Mouse (Mus musculus) layer of hippocampus, postnatal 14 days (tissue): ENCODE results near the gene Nfib. TPM values are rescaled to one million over a fixed set of nuclear protein-coding genes. Genes with fewer than 3 reads are reported as not detected.
A peak's percentile ranks its signal among the peaks of the same experiment; 100 is the strongest.
"Not testable (repeated sequence)": the region's sequence is repeated elsewhere in the genome, so short reads cannot be mapped to it uniquely, and the experiment has no call there.

Experiments used
- DNase-seq, 2 experiments: peaks; one replicate each; pipeline ENCODE4 v3.0.0; 2021 to 2022; ENCODE audit warnings: low spot score in 2 of 2, mixed read lengths in 1 of 2
- total RNA-seq, 2 experiments: library from RNA; stranded (reverse); gene quantifications; 2 replicates each; pipeline ENCODE4 v1.2.3; 2021

The Nfib gene
- total RNA-seq, 2 experiments from 2014 or later, result 197 to 217 TPM

DNA sequence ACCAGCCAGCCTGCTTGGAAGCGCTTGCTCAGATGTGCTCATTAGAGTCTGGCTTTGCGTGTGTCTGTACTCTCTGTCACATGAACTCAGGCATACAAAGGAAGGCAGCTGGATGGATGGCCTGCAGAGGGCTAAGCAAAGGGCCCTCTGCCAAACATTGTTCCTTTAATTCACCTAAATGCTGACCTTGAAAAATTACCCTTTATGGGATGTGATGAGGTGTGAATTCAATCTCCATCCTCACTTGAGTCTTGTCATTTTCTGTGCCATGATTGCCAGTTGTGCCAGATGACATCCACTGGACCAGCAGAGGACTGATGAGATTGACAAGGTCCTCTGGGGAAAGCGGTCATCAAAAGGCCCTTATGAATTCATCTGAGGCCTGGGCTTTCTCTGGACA is 434.0 kb downstream of the Nfib start:
- no peak for DNase-seq

DNA sequence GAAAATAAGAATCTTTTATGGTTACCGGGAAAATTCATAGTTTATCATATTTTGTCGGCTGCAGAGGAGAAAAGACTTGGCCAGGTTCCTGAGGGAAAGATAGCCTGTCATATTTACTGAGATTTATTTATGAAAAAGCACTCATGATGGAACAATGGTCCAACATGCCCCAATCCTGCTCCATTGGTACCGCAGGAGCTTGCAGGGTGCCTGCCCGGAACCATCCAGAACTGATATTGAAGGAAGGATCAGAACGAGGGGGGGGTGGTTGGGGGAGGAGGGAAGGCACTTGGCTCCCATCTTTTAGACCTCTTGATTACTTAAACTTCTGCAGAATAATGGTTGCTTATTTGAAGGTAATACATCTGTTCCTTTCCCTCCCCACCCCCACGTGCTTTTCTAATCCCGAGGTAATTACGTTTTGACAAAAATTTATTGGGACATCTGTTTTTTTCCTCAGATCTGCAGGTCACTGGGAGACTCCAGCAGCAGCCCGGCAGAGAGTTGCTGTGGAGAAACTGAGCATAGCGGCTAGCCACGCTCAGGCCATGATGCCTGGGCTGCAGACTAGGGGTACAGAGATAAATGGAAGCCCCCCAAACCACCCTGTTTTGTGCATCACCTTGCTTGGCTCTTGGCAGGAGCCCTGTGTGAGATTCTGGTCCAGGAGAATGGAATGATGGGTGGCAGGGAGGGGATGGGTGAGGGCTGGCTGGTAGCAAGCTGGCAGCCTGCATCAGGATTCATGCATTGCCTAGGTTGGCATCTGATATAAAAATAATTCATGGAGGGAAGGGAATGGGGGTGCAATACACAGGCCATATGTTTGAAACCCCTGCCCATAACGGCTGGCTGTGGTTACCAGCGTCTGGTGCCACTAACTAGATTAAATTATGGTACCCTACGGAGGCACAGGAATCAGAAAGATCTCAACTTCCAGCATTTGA is 437.4 kb downstream of the Nfib start:
- DNase-seq, result peak in 1 of 2 experiments; percentile 38

DNA sequence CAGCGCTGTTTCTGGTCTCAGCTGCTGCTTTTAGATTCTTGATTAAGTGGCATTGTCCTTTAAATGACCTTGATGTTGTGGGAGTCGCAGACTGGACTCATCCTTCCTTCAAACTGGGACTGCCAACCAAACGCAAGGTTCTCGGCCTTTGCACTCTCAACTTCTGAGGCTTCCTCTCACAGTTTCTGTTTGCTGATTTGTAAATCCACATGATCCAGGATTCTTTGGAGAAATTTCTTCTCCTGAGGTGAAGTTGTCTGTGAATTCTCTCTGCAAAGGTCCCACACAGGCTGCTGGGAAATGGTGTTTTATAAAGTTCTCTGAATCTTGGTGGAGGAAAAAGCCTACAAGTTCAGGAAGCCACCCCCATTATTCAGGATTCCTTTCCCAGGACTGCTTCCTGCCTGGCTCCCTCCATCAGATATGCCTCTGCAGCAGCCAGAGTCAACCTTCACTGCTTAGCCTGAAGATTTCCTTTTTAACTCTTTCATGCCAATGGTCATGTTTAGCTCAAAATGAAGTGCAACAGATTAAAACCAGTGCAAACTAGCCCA is 439.4 kb downstream of the Nfib start:
- no peak for DNase-seq

DNA sequence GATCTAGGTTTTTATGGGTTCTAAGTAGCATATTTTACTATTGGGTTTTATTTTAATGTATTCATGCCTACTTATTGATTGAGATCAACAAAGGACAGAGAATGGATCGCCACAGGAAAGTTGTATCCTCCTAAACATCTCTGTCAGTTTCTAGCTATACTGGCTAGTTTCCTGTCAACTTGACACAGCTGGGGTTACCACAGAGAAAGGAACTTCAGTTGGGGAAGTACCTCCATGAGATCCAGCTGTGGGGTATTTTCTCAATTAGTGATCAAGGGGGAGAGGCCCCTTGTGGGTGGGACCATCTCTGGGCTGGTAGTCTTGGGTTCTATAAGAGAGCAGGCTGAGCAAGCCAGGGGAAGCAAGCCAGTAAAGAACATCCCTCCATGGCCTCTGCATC is 447.0 kb downstream of the Nfib start:
- not testable (repeated sequence) for DNase-seq

DNA sequence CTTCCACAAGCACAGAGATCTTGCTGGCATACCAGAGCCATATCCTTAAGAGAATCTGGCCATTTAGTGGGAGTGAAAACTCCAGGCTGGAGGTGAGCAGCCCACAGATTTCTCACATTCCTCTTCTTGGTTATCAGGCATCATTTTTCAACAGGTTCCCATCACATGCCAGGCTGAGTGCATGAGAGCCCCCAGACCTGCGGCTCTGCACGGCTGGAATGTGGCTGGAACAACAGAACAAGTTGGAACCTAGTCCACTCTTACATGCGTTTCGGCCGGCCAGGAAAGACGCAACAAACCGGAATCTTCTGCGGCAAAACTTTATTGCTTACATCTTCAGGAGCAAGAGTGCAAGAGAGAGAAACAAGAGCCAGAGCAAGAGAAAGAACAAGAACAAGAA is 453.5 kb downstream of the Nfib start:
- no peak for DNase-seq

DNA sequence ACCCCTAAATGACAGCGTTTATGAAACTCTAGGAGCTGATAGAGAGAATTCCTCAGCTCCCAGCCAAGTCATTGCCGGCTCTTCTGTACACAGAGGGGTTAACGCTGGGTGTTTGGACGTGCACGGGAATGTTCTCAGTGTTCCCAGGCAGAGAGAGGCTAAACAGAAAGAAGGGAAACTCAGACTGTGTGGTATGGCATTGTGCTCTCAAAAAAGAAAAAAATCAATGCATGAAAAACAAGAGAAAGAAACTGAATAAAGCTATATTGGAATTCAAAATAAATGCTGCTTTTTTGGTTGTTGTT is 455.2 kb downstream of the Nfib start:
- DNase-seq, result no peak

DNA sequence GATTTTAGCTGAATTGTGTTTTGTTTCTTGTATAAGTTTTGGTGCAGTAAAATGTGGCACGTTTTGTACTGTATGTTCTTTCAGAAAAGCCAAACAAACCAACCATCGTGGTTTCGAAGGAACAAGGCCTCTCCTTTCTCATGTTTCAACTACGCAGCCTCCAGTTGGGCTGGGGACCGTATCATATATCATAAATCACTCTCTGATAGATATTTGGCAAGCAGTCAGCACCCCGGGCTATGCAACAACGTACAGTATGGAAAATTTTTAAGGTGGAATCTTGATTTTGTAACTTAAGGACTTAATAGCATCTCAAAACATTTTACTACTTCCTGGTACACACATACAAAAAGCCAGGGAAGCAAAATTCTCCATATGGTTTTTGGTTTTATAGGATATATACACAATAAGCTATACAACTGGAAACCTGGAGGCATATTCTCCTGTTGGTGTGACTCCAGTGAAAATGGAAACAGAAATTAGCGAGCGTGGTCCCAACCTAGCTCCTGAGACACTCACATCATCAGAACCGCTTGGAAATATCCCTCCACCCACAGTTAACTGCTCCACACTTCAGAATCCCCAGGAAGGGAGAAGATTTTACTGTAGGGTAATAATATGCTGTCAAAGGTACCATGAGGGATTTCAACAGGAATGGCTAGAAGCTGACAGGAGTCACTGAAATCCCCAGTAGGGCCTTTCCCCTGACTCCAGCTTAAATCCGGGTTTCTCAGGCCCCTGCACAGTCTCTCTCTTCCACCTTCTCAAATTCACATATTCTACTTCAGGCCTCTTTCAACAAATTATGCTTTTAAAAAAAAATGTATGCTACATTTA is 455.8 kb downstream of the Nfib start:
- no peak for DNase-seq

DNA sequence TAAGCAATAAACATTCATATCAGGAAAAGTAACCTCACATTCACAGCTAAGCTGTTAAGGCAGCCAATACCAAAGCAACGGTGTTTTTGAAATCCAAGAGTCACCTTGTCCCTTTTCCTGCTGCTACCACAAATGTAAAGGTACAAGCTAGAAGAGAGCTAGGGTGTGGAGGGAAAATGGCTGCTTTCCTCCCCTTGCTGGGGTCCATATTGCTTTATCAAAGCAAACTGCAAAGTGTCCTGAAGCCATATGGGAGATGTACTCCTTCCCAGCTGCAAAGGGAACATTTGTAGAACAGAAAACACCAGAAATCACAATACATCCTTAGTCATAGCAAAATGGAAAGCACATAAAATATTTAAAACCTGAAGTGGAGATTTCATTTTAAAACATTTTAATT is 456.6 kb downstream of the Nfib start:
- DNase-seq, result peak in 1 of 2 experiments; percentile 31

DNA sequence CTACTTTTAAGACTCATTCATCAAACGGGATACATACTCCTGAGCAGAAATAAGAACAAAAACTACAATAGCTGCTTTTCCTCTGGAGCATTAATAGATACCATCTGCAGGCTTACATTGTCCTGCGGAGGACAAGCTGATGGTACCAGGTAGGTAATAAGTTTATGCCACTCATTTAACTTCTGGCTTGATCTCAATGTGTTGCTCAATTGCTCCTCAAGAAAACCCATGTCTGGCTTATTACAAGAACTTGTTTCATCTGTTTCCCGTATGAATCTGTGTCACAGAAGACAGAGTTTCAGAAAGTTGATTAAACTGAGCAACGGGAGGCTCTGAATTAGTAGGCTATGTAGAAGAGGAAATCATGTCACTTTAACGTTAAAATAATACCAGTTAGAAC is 457.5 kb downstream of the Nfib start:
- no peak for DNase-seq

DNA sequence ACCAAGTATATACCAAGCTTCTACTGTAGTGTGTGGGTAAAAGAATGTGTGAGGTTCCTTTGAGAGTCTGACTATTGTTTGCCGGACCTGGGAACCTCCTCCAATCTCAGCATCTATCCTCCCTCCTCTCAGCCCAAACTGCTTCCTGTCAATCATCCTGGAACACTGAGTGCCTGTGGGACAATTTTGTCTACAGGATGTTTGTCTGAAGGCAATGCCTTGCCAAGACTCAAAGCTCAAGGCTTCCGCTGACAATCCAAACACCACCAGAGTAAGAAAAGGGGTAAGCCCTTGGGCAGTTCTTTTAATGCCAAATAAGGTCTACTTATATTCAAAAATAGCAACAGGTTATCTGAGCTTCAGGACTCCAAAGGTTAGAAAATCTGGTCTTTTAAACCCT is 459.3 kb downstream of the Nfib start:
- no peak for DNase-seq

Other genes starting within 250 kb of the Nfib start
- gene Zdhhc21, start 154.2 kb upstream of the Nfib start, total RNA-seq, result 10 to 100 TPM; 43.7 to 46.7 TPM
- gene Cer1, start 179.4 kb upstream of the Nfib start, total RNA-seq, result not detected